Mouse (Mus musculus): ENCODE results near the gene Scgb2b18. TPM values are rescaled to one million over a fixed set of nuclear protein-coding genes. Genes with fewer than 3 reads are reported as not detected.
"Not testable (repeated sequence)": the region's sequence is repeated elsewhere in the genome, so short reads cannot be mapped to it uniquely, and the experiment has no call there.

The Scgb2b18 gene
- not detected in 2 replicates for polyA plus RNA-seq (2014; fragmentation: Nextera tagmentation; extraction: Ambion mirVana)

DNA sequence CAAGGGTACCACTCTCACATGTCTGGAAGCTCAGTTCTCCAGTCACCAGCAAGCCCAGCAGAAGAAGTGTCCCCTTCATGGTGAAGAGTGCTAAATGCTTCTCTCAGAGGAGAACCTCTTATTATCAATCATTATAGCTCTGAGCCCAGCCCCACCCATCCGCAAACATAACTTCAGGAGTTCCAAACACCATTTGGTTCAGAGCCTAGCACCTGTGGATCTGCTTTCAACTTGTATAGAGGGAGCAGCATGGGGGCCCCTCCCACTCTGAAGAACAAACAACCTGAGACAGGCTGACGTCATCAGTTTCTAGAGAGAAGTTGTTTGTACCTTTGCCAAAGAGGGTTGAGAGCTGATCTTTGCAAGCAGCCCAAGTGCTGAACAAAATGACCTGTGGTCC, at the start of gene Scgb2b18:
TSS of gene Scgb2b18 (minus strand) at position 101 of the 400 bp plus-strand sequence.
- 82% methylated on average over 1 of the region's 2 CpGs for WGBS
- not testable (repeated sequence) for H3K4me1 ChIP-seq (ENCODE audit: control insufficient read depth, insufficient read depth, low read length); H3K27ac ChIP-seq (replicated peaks; ENCODE audit: low read depth, low read length); H3K4me2 ChIP-seq (ENCODE audit: low read depth, low read length); H3K9ac ChIP-seq (replicated peaks; ENCODE audit: low read length); H3K27me3 ChIP-seq (ENCODE audit: control insufficient read depth, insufficient read depth, low read length); ATAC-seq (replicated peaks; ENCODE audit: insufficient number of reproducible peaks, low FRiP score, low TSS enrichment, low read depth); H3K9me3 ChIP-seq (replicated peaks; ENCODE audit: control insufficient read depth, low read length); DNase-seq (ENCODE audit: low spot score); H3K4me3 ChIP-seq (ENCODE audit: low read depth, low read length); H3K36me3 ChIP-seq (replicated peaks; ENCODE audit: control insufficient read depth, insufficient read depth, low read depth, low read length)

DNA sequence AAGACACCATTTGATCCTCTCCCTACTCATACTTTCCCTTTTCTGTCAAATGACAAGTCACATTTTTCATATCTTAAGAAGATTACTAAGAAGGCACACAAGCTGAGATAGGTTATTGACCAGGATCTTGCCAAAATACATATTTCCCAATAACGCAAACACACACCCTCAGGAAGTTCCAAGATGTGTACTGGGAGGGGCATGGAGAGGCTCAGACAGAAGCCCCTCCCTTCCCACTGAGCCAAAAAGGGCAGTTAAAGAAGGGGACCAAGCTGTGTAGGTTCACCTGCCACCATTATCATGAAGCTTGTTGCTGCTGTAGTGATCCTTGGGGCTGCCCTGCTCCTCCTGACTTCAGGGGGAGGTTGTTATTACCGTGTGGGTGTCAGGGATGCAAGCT, 11.6 kb upstream of the Scgb2b18 start, which contains the start of gene Scgb1b18:
TSS of gene Scgb1b18 (plus strand) at position 301 of the 400 bp plus-strand sequence.
- not testable (repeated sequence) for H3K27me3 ChIP-seq (ENCODE audit: control insufficient read depth, insufficient read depth, low read length); H3K4me2 ChIP-seq (ENCODE audit: low read depth, low read length); H3K9ac ChIP-seq (replicated peaks; ENCODE audit: low read length); H3K4me1 ChIP-seq (ENCODE audit: control insufficient read depth, insufficient read depth, low read length); ATAC-seq (replicated peaks; ENCODE audit: insufficient number of reproducible peaks, low FRiP score, low TSS enrichment, low read depth); H3K9me3 ChIP-seq (replicated peaks; ENCODE audit: control insufficient read depth, low read length); H3K4me3 ChIP-seq (ENCODE audit: low read depth, low read length); DNase-seq (ENCODE audit: low spot score); H3K36me3 ChIP-seq (replicated peaks; ENCODE audit: control insufficient read depth, insufficient read depth, low read depth, low read length); H3K27ac ChIP-seq (replicated peaks; ENCODE audit: low read depth, low read length)
- WGBS = no CpG with 5 or more reads among the region's 2 CpGs

Other genes starting within 250 kb of the Scgb2b18 start
- not detected in 2 replicates for gene Scgb2b17, start 117.3 kb downstream of the Scgb2b18 start, polyA plus RNA-seq (2014; fragmentation: Nextera tagmentation; extraction: Ambion mirVana)
- not detected in 2 replicates for gene Scgb1b17, start 110.4 kb downstream of the Scgb2b18 start, polyA plus RNA-seq (2014; fragmentation: Nextera tagmentation; extraction: Ambion mirVana)
- not detected in 2 replicates for gene Scgb1b18, start 11.7 kb upstream of the Scgb2b18 start, polyA plus RNA-seq (2014; fragmentation: Nextera tagmentation; extraction: Ambion mirVana)
- not detected in 2 replicates for gene Scgb2b19, start 106.5 kb upstream of the Scgb2b18 start, polyA plus RNA-seq (2014; fragmentation: Nextera tagmentation; extraction: Ambion mirVana)
- gene Scgb1b19, start 113.4 kb upstream of the Scgb2b18 start, polyA plus RNA-seq (2014; fragmentation: Nextera tagmentation; extraction: Ambion mirVana) = not detected in 2 replicates
- gene Scgb2b20, start 192.5 kb upstream of the Scgb2b18 start, polyA plus RNA-seq (2014; fragmentation: Nextera tagmentation; extraction: Ambion mirVana) = not detected in 2 replicates
- not detected in 2 replicates for gene Scgb1b20, start 199.4 kb upstream of the Scgb2b18 start, polyA plus RNA-seq (2014; fragmentation: Nextera tagmentation; extraction: Ambion mirVana)